Mouse (Mus musculus): ENCODE measurements around the gene Uspl1.

The Uspl1 gene

GRCm38 (mm10) chr5:149257518-149258281 is 73.5 kb downstream of the Uspl1 start:
- no peak for DNase-seq (ENCODE audit: low spot score in 2 of 2)

DNA sequence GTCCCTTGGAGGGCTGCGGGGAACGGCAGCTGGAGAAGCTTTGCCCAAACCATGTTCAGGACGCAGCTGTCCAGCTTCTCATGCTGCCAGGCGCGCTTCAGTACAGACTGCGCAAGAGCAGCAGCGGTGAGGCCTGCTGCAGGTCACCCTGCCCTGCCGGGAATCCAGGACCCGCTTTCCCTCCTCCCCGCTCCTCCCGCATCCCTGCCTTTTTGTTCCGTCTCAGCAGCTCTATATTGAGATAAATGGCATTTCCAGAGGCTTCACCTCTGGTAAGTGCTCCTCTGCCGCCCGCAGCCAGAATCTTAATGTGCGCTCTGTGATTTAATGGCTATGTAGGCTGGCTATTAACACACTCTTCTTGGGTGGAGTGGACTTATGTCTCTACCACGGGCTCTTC is 74.9 kb downstream of the Uspl1 start:
- DNase-seq (ENCODE audit: low spot score in 2 of 2), result no peak

- DNase-seq (ENCODE audit: low spot score in 2 of 2), result no peak
These were observed 77.3 kb downstream of the Uspl1 start for GRCm38 (mm10) chr5:149261449-149261848.

- no peak for DNase-seq (ENCODE audit: low spot score in 2 of 2)
These were observed 77.7 kb downstream of the Uspl1 start for GRCm38 (mm10) chr5:149261866-149262265.

DNA sequence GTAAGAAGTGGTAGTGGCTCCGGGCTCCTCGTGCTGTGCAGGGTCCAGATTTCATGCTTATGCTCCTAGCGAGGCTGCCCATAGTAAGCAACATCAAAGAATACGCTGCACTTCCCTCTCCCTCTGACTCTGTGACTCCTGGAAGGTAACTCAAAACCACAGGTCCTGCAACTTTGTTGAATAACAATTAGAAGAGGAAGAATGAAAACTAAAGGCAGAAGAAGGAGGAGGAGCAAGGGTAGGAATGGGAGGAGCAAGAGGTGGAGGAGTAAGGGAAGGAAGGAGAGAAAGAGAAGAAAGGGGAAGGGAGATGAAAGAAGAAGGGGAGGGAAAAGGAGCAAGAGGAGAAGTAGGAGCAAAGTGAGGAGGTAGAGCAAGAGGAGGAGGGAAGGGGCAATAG is 80.3 kb downstream of the Uspl1 start, which contains the start of gene Alox5ap:
TSS of gene Alox5ap (plus strand) at position 363 of the 400 bp plus-strand sequence.
- no peak for DNase-seq (ENCODE audit: low spot score in 2 of 2)

DNA sequence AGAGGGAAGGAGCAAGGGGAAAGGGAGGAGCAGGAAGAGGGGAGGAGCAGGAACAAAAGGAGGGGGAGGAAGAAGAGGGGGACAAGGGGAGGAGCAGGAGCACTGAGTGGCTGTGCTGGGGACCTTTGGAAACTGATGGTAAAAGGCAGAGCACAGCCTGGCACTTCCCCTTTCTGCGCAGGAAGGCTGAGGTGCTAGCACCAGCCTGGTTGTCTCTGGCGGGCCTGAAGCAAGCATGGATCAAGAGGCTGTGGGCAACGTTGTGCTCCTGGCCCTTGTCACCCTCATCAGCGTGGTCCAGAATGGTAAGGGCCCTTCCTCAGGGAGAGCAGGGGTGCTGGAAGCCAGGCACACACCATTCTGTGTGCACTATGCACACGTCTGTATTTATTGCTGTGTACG is 80.7 kb downstream of the Uspl1 start:
- DNase-seq (ENCODE audit: low spot score in 2 of 2), result no peak

Measured in urinary bladder, adult 18-20 months (tissue).